Mouse (Mus musculus): ENCODE measurements around the gene Anks3. TPM values are rescaled to one million over a fixed set of nuclear protein-coding genes. Genes with fewer than 3 reads are reported as not detected.

The Anks3 gene
- polyA plus RNA-seq, 1 experiment from 2014 or later: 48.6 TPM

GRCm38 (mm10) chr16:4938461-4938860, 25.5 kb downstream of the Anks3 start, which contains the start of gene Nudt16l1:
Nudt16l1 (plus strand) TSS chr16:4938761.
- Histone ChIP-seq H3K9me3 (replicated peaks; ENCODE audit: control insufficient read depth, low read length) (no peaks in the 10 kb centered on the region), H3K36me3 (ENCODE audit: control insufficient read depth, insufficient read depth, low read length) (peaks cover 31% of the 10 kb centered on the region), H3K9ac (ENCODE audit: low read length) (peak within 1 kb of the TSS; percentile 97), H3K27ac (ENCODE audit: low read length) (peak within 1 kb of the TSS; percentile 86), H3K4me3 (replicated peaks; ENCODE audit: low read length) (peak within 1 kb of the TSS; percentile 98), H3K27me3 (ENCODE audit: control insufficient read depth, insufficient read depth, low read length) (no peaks in the 10 kb centered on the region), H3K4me1 (ENCODE audit: control insufficient read depth, insufficient read depth, low read length) (peaks cover 13% of the 10 kb centered on the region), H3K4me2 (ENCODE audit: low read depth, low read length) (peak within 1 kb of the TSS; percentile 85)
- WGBS: 2% methylated on average over 2 of the region's 2 CpGs
- no peak for ATAC-seq (ENCODE audit: insufficient read depth, low FRiP score)

GRCm38 (mm10) chr16:4937351-4938190, 26.4 kb downstream of the Anks3 start:
- Histone ChIP-seq H3K27ac (ENCODE audit: low read length) (no peak overlapping the region), H3K4me3 (replicated peaks; ENCODE audit: low read length) (no peak overlapping the region), H3K4me2 (ENCODE audit: low read depth, low read length) (no peak overlapping the region), H3K9me3 (replicated peaks; ENCODE audit: control insufficient read depth, low read length) (no peaks in the 10 kb centered on the region), H3K27me3 (ENCODE audit: control insufficient read depth, insufficient read depth, low read length) (no peaks in the 10 kb centered on the region), H3K36me3 (ENCODE audit: control insufficient read depth, insufficient read depth, low read length) (peaks cover 25% of the 10 kb centered on the region), H3K4me1 (ENCODE audit: control insufficient read depth, insufficient read depth, low read length) (peaks cover 13% of the 10 kb centered on the region), H3K9ac (ENCODE audit: low read length) (no peak overlapping the region)
- 87% methylated on average over 8 of the region's 8 CpGs for WGBS
- no peak for ATAC-seq (ENCODE audit: insufficient read depth, low FRiP score)

- Histone ChIP-seq H3K27me3 (ENCODE audit: control insufficient read depth, insufficient read depth, low read length) (no peaks in the 10 kb centered on the region), H3K36me3 (ENCODE audit: control insufficient read depth, insufficient read depth, low read length) (peaks cover 14% of the 10 kb centered on the region), H3K27ac (ENCODE audit: low read length) (peak overlapping the region; percentile 52), H3K9ac (ENCODE audit: low read length) (0 out of 2 replicates have a peak overlapping the region, but pooled peaks have one; percentile 4), H3K4me2 (ENCODE audit: low read depth, low read length) (no peak overlapping the region), H3K9me3 (replicated peaks; ENCODE audit: control insufficient read depth, low read length) (no peaks in the 10 kb centered on the region), H3K4me1 (ENCODE audit: control insufficient read depth, insufficient read depth, low read length) (peaks cover 13% of the 10 kb centered on the region), H3K4me3 (replicated peaks; ENCODE audit: low read length) (no peak overlapping the region)
- ATAC-seq (ENCODE audit: insufficient read depth, low FRiP score): no peak
- WGBS: 80% methylated on average over 10 of the region's 10 CpGs
Observed at GRCm38 (mm10) chr16:4935931-4936703, 27.9 kb downstream of the Anks3 start.

GRCm38 (mm10) chr16:4935430-4935829, 28.6 kb downstream of the Anks3 start:
- peaks cover 13% of the 10 kb centered on the region for H3K4me1 ChIP-seq (ENCODE audit: control insufficient read depth, insufficient read depth, low read length)
- no peak overlapping the region for H3K4me3 ChIP-seq (replicated peaks; ENCODE audit: low read length)
- no peaks in the 10 kb centered on the region for H3K27me3 ChIP-seq (ENCODE audit: control insufficient read depth, insufficient read depth, low read length)
- no peak for ATAC-seq (ENCODE audit: insufficient read depth, low FRiP score)
- WGBS: 97% methylated on average over 31 of the region's 31 CpGs
- H3K4me2 ChIP-seq (ENCODE audit: low read depth, low read length): no peak overlapping the region
- no peak overlapping the region for H3K27ac ChIP-seq (ENCODE audit: low read length)
- H3K9me3 ChIP-seq (replicated peaks; ENCODE audit: control insufficient read depth, low read length): no peaks in the 10 kb centered on the region
- no peak overlapping the region for H3K9ac ChIP-seq (ENCODE audit: low read length)
- peaks cover 8% of the 10 kb centered on the region for H3K36me3 ChIP-seq (ENCODE audit: control insufficient read depth, insufficient read depth, low read length)

- 79% methylated on average over 3 of the region's 3 CpGs for WGBS
- H3K4me1 ChIP-seq (ENCODE audit: control insufficient read depth, insufficient read depth, low read length): no peaks in the 10 kb centered on the region
- H3K9ac ChIP-seq (ENCODE audit: low read length): no peak overlapping the region
- H3K36me3 ChIP-seq (ENCODE audit: control insufficient read depth, insufficient read depth, low read length): peaks cover 13% of the 10 kb centered on the region
- H3K4me2 ChIP-seq (ENCODE audit: low read depth, low read length): no peak overlapping the region
- H3K4me3 ChIP-seq (replicated peaks; ENCODE audit: low read length): no peak overlapping the region
- H3K9me3 ChIP-seq (replicated peaks; ENCODE audit: control insufficient read depth, low read length): no peaks in the 10 kb centered on the region
- no peak for ATAC-seq (ENCODE audit: insufficient read depth, low FRiP score)
- no peak overlapping the region; the same call in 1 of the 2 replicates for H3K27ac ChIP-seq (ENCODE audit: low read length)
- H3K27me3 ChIP-seq (ENCODE audit: control insufficient read depth, insufficient read depth, low read length): no peaks in the 10 kb centered on the region
Observed at GRCm38 (mm10) chr16:4932429-4932828, 31.6 kb downstream of the Anks3 start.

- no peak for ATAC-seq (ENCODE audit: insufficient read depth, low FRiP score)
- no peak overlapping the region for H3K27ac ChIP-seq (ENCODE audit: low read length)
- peaks cover 15% of the 10 kb centered on the region; the same call in 1 of the 2 replicates for H3K36me3 ChIP-seq (ENCODE audit: control insufficient read depth, insufficient read depth, low read length)
- H3K9me3 ChIP-seq (replicated peaks; ENCODE audit: control insufficient read depth, low read length): no peaks in the 10 kb centered on the region
- H3K4me3 ChIP-seq (replicated peaks; ENCODE audit: low read length): no peak overlapping the region
- H3K4me2 ChIP-seq (ENCODE audit: low read depth, low read length): no peak overlapping the region
- WGBS: 60% methylated on average over 2 of the region's 2 CpGs
- no peak overlapping the region for H3K9ac ChIP-seq (ENCODE audit: low read length)
- no peaks in the 10 kb centered on the region for H3K4me1 ChIP-seq (ENCODE audit: control insufficient read depth, insufficient read depth, low read length)
- H3K27me3 ChIP-seq (ENCODE audit: control insufficient read depth, insufficient read depth, low read length): no peaks in the 10 kb centered on the region
Observed at GRCm38 (mm10) chr16:4928474-4928873, 35.5 kb downstream of the Anks3 start.

GRCm38 (mm10) chr16:4927967-4928366, 36.0 kb downstream of the Anks3 start:
- H3K27me3 ChIP-seq (ENCODE audit: control insufficient read depth, insufficient read depth, low read length): no peaks in the 10 kb centered on the region
- H3K9me3 ChIP-seq (replicated peaks; ENCODE audit: control insufficient read depth, low read length): no peaks in the 10 kb centered on the region
- H3K4me1 ChIP-seq (ENCODE audit: control insufficient read depth, insufficient read depth, low read length): no peaks in the 10 kb centered on the region
- no peak overlapping the region for H3K4me3 ChIP-seq (replicated peaks; ENCODE audit: low read length)
- H3K27ac ChIP-seq (ENCODE audit: low read length): no peak overlapping the region
- no peak for ATAC-seq (ENCODE audit: insufficient read depth, low FRiP score)
- 86% methylated on average over 7 of the region's 7 CpGs for WGBS
- H3K4me2 ChIP-seq (ENCODE audit: low read depth, low read length): no peak overlapping the region
- H3K9ac ChIP-seq (ENCODE audit: low read length): no peak overlapping the region
- peaks cover 19% of the 10 kb centered on the region; the same call in 1 of the 2 replicates for H3K36me3 ChIP-seq (ENCODE audit: control insufficient read depth, insufficient read depth, low read length)

GRCm38 (mm10) chr16:4923996-4924395, 40.0 kb downstream of the Anks3 start:
- Histone ChIP-seq H3K27ac (ENCODE audit: low read length) (no peak overlapping the region), H3K4me3 (replicated peaks; ENCODE audit: low read length) (no peak overlapping the region), H3K4me1 (ENCODE audit: control insufficient read depth, insufficient read depth, low read length) (no peaks in the 10 kb centered on the region), H3K9ac (ENCODE audit: low read length) (no peak overlapping the region), H3K27me3 (ENCODE audit: control insufficient read depth, insufficient read depth, low read length) (no peaks in the 10 kb centered on the region), H3K36me3 (ENCODE audit: control insufficient read depth, insufficient read depth, low read length) (peaks cover 25% of the 10 kb centered on the region; the same call in 1 of the 2 replicates), H3K9me3 (replicated peaks; ENCODE audit: control insufficient read depth, low read length) (no peaks in the 10 kb centered on the region), H3K4me2 (ENCODE audit: low read depth, low read length) (no peak overlapping the region)
- 83% methylated on average over 5 of the region's 5 CpGs for WGBS
- no peak for ATAC-seq (ENCODE audit: insufficient read depth, low FRiP score)

GRCm38 (mm10) chr16:4922481-4922880, 41.5 kb downstream of the Anks3 start:
- H3K4me1 ChIP-seq (ENCODE audit: control insufficient read depth, insufficient read depth, low read length): no peaks in the 10 kb centered on the region
- peaks cover 19% of the 10 kb centered on the region; the same call in 1 of the 2 replicates for H3K36me3 ChIP-seq (ENCODE audit: control insufficient read depth, insufficient read depth, low read length)
- H3K9me3 ChIP-seq (replicated peaks; ENCODE audit: control insufficient read depth, low read length): no peaks in the 10 kb centered on the region
- H3K9ac ChIP-seq (ENCODE audit: low read length): no peak overlapping the region
- H3K27ac ChIP-seq (ENCODE audit: low read length): no peak overlapping the region
- no peak overlapping the region for H3K4me2 ChIP-seq (ENCODE audit: low read depth, low read length)
- no peaks in the 10 kb centered on the region for H3K27me3 ChIP-seq (ENCODE audit: control insufficient read depth, insufficient read depth, low read length)
- no peak overlapping the region for H3K4me3 ChIP-seq (replicated peaks; ENCODE audit: low read length)
- ATAC-seq (ENCODE audit: insufficient read depth, low FRiP score): no peak
- WGBS: 91% methylated on average over 6 of the region's 6 CpGs

Measured in stomach, embryonic 16.5 days (tissue).